Mouse (Mus musculus) gastrocnemius, adult 2 months (tissue): ENCODE measurements around the gene Mmp19. TPM values are rescaled to one million over a fixed set of nuclear protein-coding genes. Genes with fewer than 3 reads are reported as not detected.

ENCODE experiments used
- DNase-seq: peaks from one replicate; pipeline ENCODE4 v3.0.0; 2022
- H3K27ac ChIP-seq: fragments of 200-600 bp; 2 replicates; pipeline ENCODE4 v1.8.1; 2022; ENCODE audit warnings: mild to moderate bottlenecking
- H3K4me3 ChIP-seq: fragments of 200-600 bp; 2 replicates; pipeline ENCODE4 v1.8.1; 2022; ENCODE audit warnings: mild to moderate bottlenecking, moderate library complexity
- CTCF ChIP-seq: fragments of 200-600 bp; IDR thresholded peaks from 2 replicates; pipeline ENCODE4 v1.8.1; 2022; ENCODE audit warnings: antibody characterized with exemption, mild to moderate bottlenecking, moderate library complexity
- intact Hi-C: fragments of 180-260 bp; cut with DNase I; formaldehyde crosslinking; loops from one replicate; pipeline ENCODE4 v1.15.1; 2025
- total RNA-seq, 2 experiments: library from RNA; stranded (reverse); gene quantifications; 2 replicates each; pipeline ENCODE4 v1.2.3; 2021

Gene Mmp19
- total RNA-seq, 2 experiments from 2014 or later = 1.0 to 1.5 TPM

GRCm38 (mm10) chr10:128839434-128839833, 48.7 kb downstream of the Mmp19 start:
- DNase-seq = no peak
- intact Hi-C loops = no loop called here
- H3K4me3 ChIP-seq = no peak overlapping the region
- TF ChIP-seq CTCF = no peak
- H3K27ac ChIP-seq = no peak overlapping the region

GRCm38 (mm10) chr10:128840612-128841011, 49.9 kb downstream of the Mmp19 start:
- no peak for DNase-seq
- H3K27ac ChIP-seq = no peak overlapping the region
- no peak overlapping the region for H3K4me3 ChIP-seq
- intact Hi-C loops = loop anchor here (5.0 kb wide), 1 partner anchor 137 kb away; no protein-coding TSS in a partner anchor
- TF ChIP-seq CTCF = no peak

- no peak for DNase-seq
- Histone ChIP-seq H3K27ac (no peak overlapping the region), H3K4me3 (no peak overlapping the region)
- no peak for TF ChIP-seq CTCF
- intact Hi-C loops = loop anchor here (5.0 kb wide), 1 partner anchor 134 kb away; no protein-coding TSS in a partner anchor
These were observed 52.5 kb downstream of the Mmp19 start for GRCm38 (mm10) chr10:128843260-128843659.

- H3K4me3 ChIP-seq = no peak overlapping the region
- no peak overlapping the region for H3K27ac ChIP-seq
- peak; percentile 74 for TF ChIP-seq CTCF
- DNase-seq = no peak
- intact Hi-C loops = loop anchor here (1.0 kb wide), 1 partner anchor 50 kb away; no protein-coding TSS in a partner anchor
These were observed 54.8 kb downstream of the Mmp19 start for GRCm38 (mm10) chr10:128845516-128845915.

- intact Hi-C loops = no loop called here
- no peak for TF ChIP-seq CTCF
- Histone ChIP-seq H3K4me3 (no peak overlapping the region), H3K27ac (no peak overlapping the region)
- DNase-seq = no peak
These were observed 56.0 kb downstream of the Mmp19 start for GRCm38 (mm10) chr10:128846664-128847063.

GRCm38 (mm10) chr10:128848426-128848825, 57.7 kb downstream of the Mmp19 start:
- intact Hi-C loops = no loop called here
- no peak for TF ChIP-seq CTCF

GRCm38 (mm10) chr10:128850339-128850738, 59.6 kb downstream of the Mmp19 start:
- Histone ChIP-seq H3K4me3 (no peak overlapping the region), H3K27ac (no peak overlapping the region)
- DNase-seq = no peak
- TF ChIP-seq CTCF = no peak
- intact Hi-C loops = no loop called here

More at GRCm38 (mm10) chr10:128848426-128848825, 57.7 kb downstream of the Mmp19 start:
- Histone ChIP-seq H3K4me3 (no peak overlapping the region), H3K27ac (no peak overlapping the region)
- DNase-seq = no peak

Other genes starting within 250 kb of the Mmp19 start
- 1 to 10 TPM; 4.2 to 6.5 TPM for gene Zc3h10, start 243.1 kb upstream of the Mmp19 start, total RNA-seq
- gene Rpl41, start 241.6 kb upstream of the Mmp19 start, total RNA-seq = 1,000 to 10,000 TPM in 1 of 2 experiments, 100 to 1,000 TPM in 1; 932 to 1,025 TPM
- gene Pa2g4, start 224.9 kb upstream of the Mmp19 start, total RNA-seq = 10 to 100 TPM; 37.8 to 39.3 TPM
- 1 to 10 TPM; 1.6 to 2.6 TPM for gene Erbb3, start 201.3 kb upstream of the Mmp19 start, total RNA-seq
- gene Rps26, start 164.2 kb upstream of the Mmp19 start, total RNA-seq = 100 to 1,000 TPM; 299 to 383 TPM
- 1 to 10 TPM in 1 of 2 experiments, under 1 TPM in 1; 0.45 to 3.4 TPM for gene Ikzf4, start 144.9 kb upstream of the Mmp19 start, total RNA-seq
- gene Suox, start 116.8 kb upstream of the Mmp19 start, total RNA-seq = 10 to 100 TPM; 22.5 to 27.7 TPM
- gene Rab5b, start 94.6 kb upstream of the Mmp19 start, total RNA-seq = 10 to 100 TPM; 90.3 to 94.5 TPM
- not detected for gene Pmel, start 86.7 kb upstream of the Mmp19 start, total RNA-seq
- 1 to 10 TPM; 3.0 to 3.2 TPM for gene Cdk2, start 85.9 kb upstream of the Mmp19 start, total RNA-seq
- 1 to 10 TPM; 8.8 to 9.7 TPM for gene Dgka, start 46.1 kb upstream of the Mmp19 start, total RNA-seq
- 10 to 100 TPM in 1 of 2 experiments, 1 to 10 TPM in 1; 9.9 to 11.8 TPM for gene Pym1, start 43.0 kb upstream of the Mmp19 start, total RNA-seq
- 10 to 100 TPM; 20.1 to 26.2 TPM for gene Dnajc14, start 13.2 kb downstream of the Mmp19 start, total RNA-seq
- 1 to 10 TPM; 2.2 to 3.6 TPM for gene Tmem198b, start 13.5 kb downstream of the Mmp19 start, total RNA-seq
- gene Sarnp, start 26.4 kb downstream of the Mmp19 start, total RNA-seq = 10 to 100 TPM; 30.5 to 33.8 TPM
- gene Ormdl2, start 30.7 kb downstream of the Mmp19 start, total RNA-seq = 1 to 10 TPM; 3.5 to 4.5 TPM
- gene Gdf11, start 100.8 kb downstream of the Mmp19 start, total RNA-seq = 1 to 10 TPM; 4.8 to 5.2 TPM
- gene Cd63, start 110.1 kb downstream of the Mmp19 start, total RNA-seq = 100 to 1,000 TPM; 124 to 132 TPM
- 1 to 10 TPM; 5.1 to 5.2 TPM for gene Rdh5, start 132.0 kb downstream of the Mmp19 start, total RNA-seq
- 100 to 1,000 TPM; 137 to 169 TPM for gene Bloc1s1, start 133.1 kb downstream of the Mmp19 start, total RNA-seq
- gene Itga7, start 142.9 kb downstream of the Mmp19 start, total RNA-seq = 10 to 100 TPM; 58.4 to 72.9 TPM
- gene Mettl7b, start 170.1 kb downstream of the Mmp19 start, total RNA-seq = not detected
- gene Olfr9, start 198.5 kb downstream of the Mmp19 start, total RNA-seq = not detected
- gene Olfr763, start 219.9 kb downstream of the Mmp19 start, total RNA-seq = not detected
- gene Olfr764-ps1, start 249.0 kb downstream of the Mmp19 start, total RNA-seq = not detected